In genomic region chr17:86367676-86368075, GRCm38 (mm10) we compare ENCODE assay signal across 14 mouse cellular contexts.
DNase-seq lines count a peak whose midpoint lies in the region; ATAC-seq and TF ChIP-seq lines count a peak whose summit lies in the region.
"Had no signal": no experiment of that assay in that cellular context is flagged by ENCODE, and none has a peak within 500 bp of the region (broad histone marks: within the 10 kb centered on the region; RNA-seq: fewer than 3 reads in every experiment).

No protein-coding gene starts in this region.

- no peaks in the 10 kb centered on the region for H3K27me3 ChIP-seq in heart, adult 2 months (ENCODE audit: control insufficient read depth, insufficient read depth, low read length)
- no peaks in the 10 kb centered on the region for H3K27me3 ChIP-seq in heart, embryonic 11.5 days (ENCODE audit: control insufficient read depth, insufficient read depth, low read length)
- H3K27me3 ChIP-seq: embryonic facial prominence, embryonic 12.5 days; forebrain, embryonic 12.5 days had no signal

- H3K4me2 ChIP-seq in heart, embryonic 11.5 days, result no peak overlapping the region
- H3K4me2 ChIP-seq: embryonic facial prominence, embryonic 12.5 days; forebrain, embryonic 12.5 days; lung, embryonic 14.5 days had no signal

- H3K4me3 ChIP-seq in heart, adult 2 months, result no peak overlapping the region
- no peak overlapping the region for H3K4me3 ChIP-seq in heart, embryonic 11.5 days (ENCODE audit: low read depth, low read length)
- H3K4me3 ChIP-seq: embryonic facial prominence, embryonic 12.5 days; forebrain, embryonic 12.5 days had no signal

- no peak for TF ChIP-seq CTCF in heart, adult 2 months (IDR thresholded peaks at IDR 0.05)

- H3K36me3 ChIP-seq in heart, adult 2 months (ENCODE audit: control insufficient read depth, insufficient read depth, low read length), result peaks cover 5% of the 10 kb centered on the region; the same call in 1 of the 2 replicates
- no peaks in the 10 kb centered on the region for H3K36me3 ChIP-seq in heart, embryonic 11.5 days (ENCODE audit: control insufficient read depth, insufficient read depth, low read length)
- H3K36me3 ChIP-seq: embryonic facial prominence, embryonic 12.5 days; forebrain, embryonic 12.5 days had no signal

- peaks cover 6% of the 10 kb centered on the region for H3K79me2 ChIP-seq in heart, adult 2 months (replicated peaks; ENCODE audit: control insufficient read depth, insufficient read depth, low read length)

- peak overlapping the region; percentile 51 for H3K9ac ChIP-seq in heart, adult 2 months (ENCODE audit: low read depth, low read length)
- no peak overlapping the region for H3K9ac ChIP-seq in heart, embryonic 11.5 days (ENCODE audit: low read depth, low read length)
- H3K9ac ChIP-seq: embryonic facial prominence, embryonic 12.5 days; forebrain, embryonic 12.5 days; lung, embryonic 14.5 days had no signal

- TF ChIP-seq POLR2A in heart, adult 2 months (IDR thresholded peaks at IDR 0.05; ENCODE audit: insufficient read depth, low read depth, low read length), result no peak

- intact Hi-C loops in heart, adult 2 months (cut with DNase I), result loop anchor here (5.0 kb wide), 1 partner anchor 70 kb away; no protein-coding TSS in a partner anchor
- intact Hi-C loops in heart, postnatal 10 days (cut with DNase I), result loop anchor here (5.0 kb wide), 1 partner anchor 70 kb away; no protein-coding TSS in a partner anchor

- no peak for ATAC-seq in heart, embryonic 11.5 days (replicated peaks; ENCODE audit: insufficient number of reproducible peaks, low FRiP score, low TSS enrichment)
- ATAC-seq in cerebellum, adult (ENCODE audit: insufficient number of reproducible peaks, low FRiP score, low TSS enrichment), result no peak

- no peak for DNase-seq in heart, adult 2 months
- peak; percentile 36 for DNase-seq in kidney, adult 11 months
- DNase-seq in kidney, adult 18-20 months, result no peak
- peak; percentile 39 for DNase-seq in embryo, embryonic 10.5 days (ENCODE audit: low spot score)
- peak; percentile 32 to 37 for DNase-seq in heart, postnatal 10 days
- DNase-seq in testis, postnatal 10 days (ENCODE audit: low spot score), result no peak
- DNase-seq: cerebellum, adult 9-10 months; lung, embryonic 14.5 days; right cerebral cortex, postnatal 25 days; thymus, adult 18-20 months had no signal

- TF ChIP-seq EP300 in heart, adult 2 months (IDR thresholded peaks at IDR 0.05; ENCODE audit: insufficient read depth, low read depth, low read length), result no peak

- peaks cover 25% of the 10 kb centered on the region for H3K4me1 ChIP-seq in heart, adult 2 months (ENCODE audit: control insufficient read depth, insufficient read depth, low read length)
- H3K4me1 ChIP-seq in heart, embryonic 11.5 days (ENCODE audit: control insufficient read depth, insufficient read depth, low read length), result peaks cover 49% of the 10 kb centered on the region

- no peaks in the 10 kb centered on the region for H3K9me3 ChIP-seq in heart, embryonic 11.5 days (replicated peaks; ENCODE audit: control insufficient read depth, low read length)
- H3K9me3 ChIP-seq: embryonic facial prominence, embryonic 12.5 days; forebrain, embryonic 12.5 days had no signal

- 20% methylated on average over 7 of the region's 7 CpGs for WGBS in heart, adult 2 months
- 43% methylated on average over 7 of the region's 7 CpGs for WGBS in heart, embryonic 11.5 days (ENCODE audit: insufficient replicate concordance)

- H3K27ac ChIP-seq in heart, adult 2 months, result peak overlapping the region; percentile 62
- no peak overlapping the region for H3K27ac ChIP-seq in heart, embryonic 11.5 days (ENCODE audit: low read depth, low read length)
- H3K27ac ChIP-seq: embryonic facial prominence, embryonic 12.5 days; forebrain, embryonic 12.5 days had no signal

Comparison
In these comparisons a context has a peak if more than half of its experiments do, and no peak if none do; other contexts are left out.
1. DNase-seq: peak in kidney, adult 11 months (single experiment), embryo, embryonic 10.5 days (single experiment) and heart, postnatal 10 days (2 of 2); none in heart, adult 2 months (0 of 2), kidney, adult 18-20 months (single experiment) and testis, postnatal 10 days (single experiment).